Comparison of ENCODE assay signal across 21 mouse cellular contexts in the genomic region with DNA sequence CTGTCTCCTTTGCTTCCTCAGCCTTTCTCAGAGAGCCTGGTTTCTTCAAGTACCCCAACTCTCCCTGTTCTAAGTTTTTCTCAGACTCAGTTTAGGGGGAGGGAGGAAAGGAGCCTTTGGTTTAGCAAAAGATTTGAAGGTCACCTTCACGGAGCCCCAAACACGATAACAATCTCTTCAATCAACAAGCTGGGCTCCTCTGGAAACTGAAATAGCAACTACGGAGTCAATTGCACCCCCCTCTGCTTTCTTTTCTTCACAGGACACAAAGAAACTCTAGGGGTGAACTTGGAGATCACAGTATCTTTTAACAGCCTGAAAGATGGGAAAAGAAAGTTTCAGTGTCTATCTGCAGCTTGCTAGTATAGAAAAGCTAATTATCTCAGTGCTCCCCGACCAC.
"Had no signal": no experiment of that assay in that cellular context is flagged by ENCODE, and none has a peak within 500 bp of the region (broad histone marks: within the 10 kb centered on the region; RNA-seq: fewer than 3 reads in every experiment).

No protein-coding gene starts in this region.

- ATAC-seq: liver, embryonic 12.5 days; midbrain, embryonic 15.5 days had no signal

- H3K4me2 ChIP-seq: limb, embryonic 13.5 days; liver, embryonic 12.5 days; liver, embryonic 15.5 days; lung, embryonic 15.5 days; midbrain, embryonic 11.5 days; midbrain, embryonic 15.5 days; neural tube, embryonic 12.5 days; neural tube, embryonic 15.5 days had no signal

- DNase-seq: kidney, postnatal 25 days; liver; lung, adult 18-20 months; lung, postnatal 10 days; lung, postnatal 36 days; right cerebral cortex, postnatal 4 days; thymus, adult 2 months; thymus, postnatal 14 days; thymus, postnatal 4 days had no signal

- H3K9ac ChIP-seq: limb, embryonic 13.5 days; liver, embryonic 12.5 days; liver, embryonic 15.5 days; lung, embryonic 15.5 days; midbrain, embryonic 15.5 days; neural tube, embryonic 12.5 days; neural tube, embryonic 15.5 days had no signal

- H3K36me3 ChIP-seq: limb, embryonic 10.5 days; limb, embryonic 13.5 days; liver, embryonic 12.5 days; liver, embryonic 15.5 days; lung, embryonic 15.5 days; midbrain, embryonic 15.5 days; neural tube, embryonic 12.5 days; neural tube, embryonic 15.5 days had no signal

- H3K4me1 ChIP-seq: limb, embryonic 10.5 days; limb, embryonic 13.5 days; liver, embryonic 12.5 days; liver, embryonic 15.5 days; lung, embryonic 15.5 days; megakaryocyte, embryonic 14.5 days; midbrain, embryonic 15.5 days; neural tube, embryonic 12.5 days; neural tube, embryonic 15.5 days had no signal

- H3K27ac ChIP-seq: kidney, postnatal 0 days; limb, embryonic 10.5 days; limb, embryonic 13.5 days; liver, embryonic 12.5 days; liver, embryonic 15.5 days; lung, embryonic 15.5 days; midbrain, embryonic 15.5 days; neural tube, embryonic 12.5 days; neural tube, embryonic 15.5 days; stomach, postnatal 0 days had no signal

- H3K27me3 ChIP-seq: limb, embryonic 13.5 days; liver, embryonic 12.5 days; liver, embryonic 15.5 days; lung, embryonic 15.5 days; megakaryocyte, embryonic 14.5 days; midbrain, embryonic 15.5 days; neural tube, embryonic 12.5 days; neural tube, embryonic 15.5 days had no signal

- H3K4me3 ChIP-seq: limb, embryonic 10.5 days; limb, embryonic 13.5 days; liver, embryonic 12.5 days; liver, embryonic 15.5 days; lung, embryonic 15.5 days; megakaryocyte, embryonic 14.5 days; midbrain, embryonic 15.5 days; neural tube, embryonic 12.5 days; neural tube, embryonic 15.5 days had no signal

- H3K9me3 ChIP-seq: limb, embryonic 10.5 days; limb, embryonic 13.5 days; liver, embryonic 12.5 days; liver, embryonic 15.5 days; lung, embryonic 15.5 days; megakaryocyte, embryonic 14.5 days; midbrain, embryonic 15.5 days; neural tube, embryonic 12.5 days; neural tube, embryonic 15.5 days had no signal
